Mouse (Mus musculus) hindbrain, embryonic 15.5 days (tissue): ENCODE results near the gene Nhlrc4. TPM values are rescaled to one million over a fixed set of nuclear protein-coding genes. Genes with fewer than 3 reads are reported as not detected.

ENCODE experiments used
- ATAC-seq: fragments of 200-750 bp; cut with Nextera tagmentation; 2 replicates; pipeline ENCODE4 v1.8.0; 2017; ENCODE audit warnings: low read depth, moderate number of reproducible peaks, moderate TSS enrichment; ENCODE audit not compliant: low FRiP score
- H3K27ac ChIP-seq: fragments of 300-500 bp; sonication (generic); replicated peaks from 2 replicates; pipeline ENCODE4 v1.5.1; 2015; ENCODE audit warnings: mild to moderate bottlenecking, inconsistent platforms
- H3K27me3 ChIP-seq: fragments of 300-500 bp; sonication (generic); 2 replicates; pipeline ENCODE4 v1.6.1; 2015; ENCODE audit warnings: control low read depth, inconsistent platforms
- H3K36me3 ChIP-seq: fragments of 300-500 bp; sonication (generic); 2 replicates; pipeline ENCODE4 v1.6.1; 2015; ENCODE audit warnings: control low read depth, inconsistent platforms
- H3K4me1 ChIP-seq: fragments of 300-500 bp; sonication (generic); replicated peaks from 2 replicates; pipeline ENCODE4 v1.6.1; 2015; ENCODE audit warnings: control low read depth, inconsistent platforms
- H3K4me2 ChIP-seq: fragments of 300-500 bp; sonication (generic); 2 replicates; pipeline ENCODE4 v1.6.1; 2015; ENCODE audit warnings: moderate library complexity, mild to moderate bottlenecking, inconsistent platforms
- H3K4me3 ChIP-seq: fragments of 300-500 bp; sonication (generic); 2 replicates; pipeline ENCODE4 v1.5.1; 2015; ENCODE audit warnings: mild to moderate bottlenecking, inconsistent platforms
- H3K9ac ChIP-seq: fragments of 300-500 bp; sonication (generic); 2 replicates; pipeline ENCODE4 v1.6.1; 2015; ENCODE audit warnings: inconsistent platforms
- H3K9me3 ChIP-seq: fragments of 300-500 bp; sonication (generic); 2 replicates; pipeline ENCODE4 v1.6.1; 2016; ENCODE audit warnings: control low read depth, inconsistent platforms
- WGBS: fragments of 180-500 bp; shearing (Covaris S2); methylation state at CpG from one replicate; pipeline ENCODE4 v1.1.7; 2015; 5-methylcytosine and 5-hydroxymethylcytosine counted together
- polyA plus RNA-seq: library from polyadenylated mRNA; unstranded; fragments of >200 nt; fragmentation: Nextera tagmentation; extraction: Ambion mirVana; gene quantifications from 2 replicates; pipeline ENCODE4 v1.2.1, GENCODE M21; 2015

Gene Nhlrc4
- polyA plus RNA-seq, 1 experiment from 2014 or later: 0.91 TPM

DNA sequence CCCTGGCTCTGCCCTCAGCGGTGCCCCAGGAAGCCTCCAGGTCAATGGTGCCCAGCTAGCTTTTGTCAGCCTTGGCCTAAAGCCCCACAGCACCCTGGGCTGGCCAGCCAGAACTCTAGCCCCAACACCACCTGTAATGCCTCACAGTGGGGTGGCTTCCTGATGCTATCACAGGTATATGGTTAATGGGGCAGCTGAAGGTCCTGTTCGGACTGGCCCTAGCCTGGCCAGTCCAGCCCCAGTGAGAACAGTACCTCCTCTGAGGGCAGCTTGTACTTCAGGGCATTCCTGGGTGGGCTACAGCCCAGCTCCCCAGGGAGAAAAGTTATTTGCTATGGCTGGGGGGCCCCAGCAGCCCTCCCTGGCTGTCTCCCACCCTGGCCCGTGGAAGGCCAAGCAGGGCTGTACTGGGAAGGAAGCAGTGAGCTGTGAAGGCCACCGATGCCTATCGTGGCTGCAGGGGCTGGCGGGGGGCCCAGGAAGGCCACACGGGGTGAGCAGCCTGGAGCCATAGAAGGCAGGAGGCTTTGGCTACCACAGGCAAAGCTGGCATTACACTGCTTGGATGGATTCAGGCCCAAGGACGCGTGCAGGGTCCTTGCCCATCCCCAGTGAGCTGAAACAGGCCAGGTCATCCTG lies 875 bp upstream of the Nhlrc4 start:
- Histone ChIP-seq H3K9ac (no peak overlapping the region), H3K9me3 (no peaks in the 10 kb centered on the region), H3K27me3 (peaks cover 8% of the 10 kb centered on the region), H3K36me3 (no peaks in the 10 kb centered on the region), H3K27ac (no peak overlapping the region), H3K4me3 (no peak overlapping the region), H3K4me2 (no peak overlapping the region), H3K4me1 (peaks cover 14% of the 10 kb centered on the region)
- ATAC-seq: no peak
- WGBS: 57% methylated on average over 9 of the region's 9 CpGs

- Histone ChIP-seq H3K27me3 (no peaks in the 10 kb centered on the region), H3K4me3 (no peak overlapping the region), H3K36me3 (no peaks in the 10 kb centered on the region), H3K9me3 (no peaks in the 10 kb centered on the region), H3K4me1 (peaks cover 21% of the 10 kb centered on the region), H3K4me2 (no peak overlapping the region), H3K27ac (no peak overlapping the region), H3K9ac (no peak overlapping the region)
- no peak for ATAC-seq
- 76% methylated on average over 9 of the region's 9 CpGs for WGBS
Observed at GRCm38 (mm10) chr17:25943769-25944168, 992 bp downstream of the Nhlrc4 start.

GRCm38 (mm10) chr17:25943221-25943620 lies 1.5 kb downstream of the Nhlrc4 start:
- H3K9me3 ChIP-seq: no peaks in the 10 kb centered on the region
- no peak overlapping the region for H3K4me3 ChIP-seq
- no peak overlapping the region for H3K27ac ChIP-seq
- no peak overlapping the region for H3K4me2 ChIP-seq
- ATAC-seq: no peak
- peaks cover 21% of the 10 kb centered on the region for H3K4me1 ChIP-seq
- no peaks in the 10 kb centered on the region for H3K36me3 ChIP-seq
- H3K27me3 ChIP-seq: no peaks in the 10 kb centered on the region
- 85% methylated on average over 3 of the region's 3 CpGs for WGBS
- H3K9ac ChIP-seq: no peak overlapping the region

DNA sequence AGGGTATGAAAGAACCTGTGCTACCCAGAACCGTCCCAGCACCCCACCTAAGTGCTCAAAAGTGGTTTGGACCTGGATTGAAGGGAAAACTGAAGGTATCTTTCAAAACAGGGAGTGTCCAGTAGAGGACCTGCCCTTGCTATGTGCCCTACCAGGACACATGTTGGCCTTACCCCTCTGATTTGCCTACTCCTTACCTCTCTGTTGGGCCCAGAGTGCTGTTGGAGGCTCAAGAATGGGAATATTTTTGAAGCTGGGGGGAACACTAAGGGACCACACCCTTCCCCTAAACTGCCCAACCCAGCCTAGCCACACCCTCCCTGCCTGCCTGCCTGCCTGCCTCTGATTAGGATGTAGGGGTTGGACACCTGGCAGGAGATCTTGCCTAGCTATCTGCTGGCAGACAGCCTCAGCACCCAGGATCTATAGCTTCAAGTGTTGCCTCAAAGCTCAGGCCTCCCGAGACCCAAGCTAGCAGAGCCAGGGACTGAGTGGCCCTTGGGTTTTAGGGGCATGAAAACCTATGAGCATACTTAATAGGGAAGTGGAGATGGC lies 2.1 kb downstream of the Nhlrc4 start:
- Histone ChIP-seq H3K9me3 (no peaks in the 10 kb centered on the region), H3K27ac (no peak overlapping the region), H3K4me1 (peaks cover 21% of the 10 kb centered on the region), H3K4me3 (no peak overlapping the region), H3K9ac (no peak overlapping the region), H3K27me3 (no peaks in the 10 kb centered on the region), H3K36me3 (no peaks in the 10 kb centered on the region), H3K4me2 (no peak overlapping the region)
- ATAC-seq: no peak
- 92% methylated on average over 2 of the region's 2 CpGs for WGBS

- H3K9ac ChIP-seq: peak overlapping the region; percentile 98
- no peaks in the 10 kb centered on the region for H3K9me3 ChIP-seq
- no peaks in the 10 kb centered on the region for H3K36me3 ChIP-seq
- ATAC-seq: peak; percentile 75
- peak overlapping the region; percentile 89 for H3K27ac ChIP-seq
- H3K4me1 ChIP-seq: peaks cover 21% of the 10 kb centered on the region
- peak overlapping the region; percentile 79 for H3K4me2 ChIP-seq
- no peaks in the 10 kb centered on the region for H3K27me3 ChIP-seq
- WGBS: 2% methylated on average over 54 of the region's 54 CpGs
- H3K4me3 ChIP-seq: peak overlapping the region; percentile 96
Observed at GRCm38 (mm10) chr17:25941511-25942241, 3.1 kb downstream of the Nhlrc4 start.

DNA sequence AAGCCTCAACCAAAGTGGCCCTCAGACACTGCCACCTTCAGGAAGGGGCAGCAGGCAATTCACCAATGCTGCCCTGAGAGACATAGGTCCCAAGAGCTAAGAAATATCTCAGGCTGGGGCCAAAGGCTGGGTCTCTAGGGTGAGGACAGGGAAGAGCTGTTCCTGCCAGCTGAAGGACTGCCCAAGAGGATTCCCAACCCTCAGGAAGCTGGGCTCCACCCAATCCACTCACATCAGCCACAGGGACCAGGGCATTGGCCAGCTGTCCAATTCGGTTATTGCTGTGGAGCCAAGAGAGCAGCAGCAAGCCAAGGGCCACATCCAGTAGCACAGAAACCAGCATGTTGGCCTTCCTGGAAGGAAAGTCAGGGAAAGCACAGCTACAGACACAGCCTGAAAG lies 10.2 kb downstream of the Nhlrc4 start:
- Histone ChIP-seq H3K27ac (no peak overlapping the region), H3K27me3 (no peaks in the 10 kb centered on the region), H3K4me2 (no peak overlapping the region), H3K9ac (no peak overlapping the region), H3K4me3 (no peak overlapping the region), H3K9me3 (no peaks in the 10 kb centered on the region), H3K36me3 (peaks cover 48% of the 10 kb centered on the region), H3K4me1 (no peaks in the 10 kb centered on the region)
- 96% methylated on average over 1 of the region's 1 CpGs for WGBS
- ATAC-seq: no peak

GRCm38 (mm10) chr17:25925348-25925747 lies 19.4 kb downstream of the Nhlrc4 start:
- H3K9me3 ChIP-seq: no peaks in the 10 kb centered on the region
- H3K27ac ChIP-seq: no peak overlapping the region
- H3K36me3 ChIP-seq: peaks cover 34% of the 10 kb centered on the region; the same call in 1 of the 2 replicates
- no peak overlapping the region for H3K9ac ChIP-seq
- ATAC-seq: no peak
- no peaks in the 10 kb centered on the region for H3K4me1 ChIP-seq
- no peaks in the 10 kb centered on the region for H3K27me3 ChIP-seq
- no peak overlapping the region for H3K4me2 ChIP-seq
- 80% methylated on average over 2 of the region's 2 CpGs for WGBS
- H3K4me3 ChIP-seq: no peak overlapping the region

GRCm38 (mm10) chr17:25922120-25922519 lies 22.6 kb downstream of the Nhlrc4 start:
- no peak overlapping the region for H3K4me3 ChIP-seq
- no peaks in the 10 kb centered on the region for H3K9me3 ChIP-seq
- no peaks in the 10 kb centered on the region for H3K27me3 ChIP-seq
- peaks cover 10% of the 10 kb centered on the region; the same call in 1 of the 2 replicates for H3K36me3 ChIP-seq
- 74% methylated on average over 5 of the region's 5 CpGs for WGBS
- H3K9ac ChIP-seq: no peak overlapping the region
- no peak for ATAC-seq
- no peak overlapping the region for H3K4me2 ChIP-seq
- peaks cover 17% of the 10 kb centered on the region for H3K4me1 ChIP-seq
- no peak overlapping the region for H3K27ac ChIP-seq

DNA sequence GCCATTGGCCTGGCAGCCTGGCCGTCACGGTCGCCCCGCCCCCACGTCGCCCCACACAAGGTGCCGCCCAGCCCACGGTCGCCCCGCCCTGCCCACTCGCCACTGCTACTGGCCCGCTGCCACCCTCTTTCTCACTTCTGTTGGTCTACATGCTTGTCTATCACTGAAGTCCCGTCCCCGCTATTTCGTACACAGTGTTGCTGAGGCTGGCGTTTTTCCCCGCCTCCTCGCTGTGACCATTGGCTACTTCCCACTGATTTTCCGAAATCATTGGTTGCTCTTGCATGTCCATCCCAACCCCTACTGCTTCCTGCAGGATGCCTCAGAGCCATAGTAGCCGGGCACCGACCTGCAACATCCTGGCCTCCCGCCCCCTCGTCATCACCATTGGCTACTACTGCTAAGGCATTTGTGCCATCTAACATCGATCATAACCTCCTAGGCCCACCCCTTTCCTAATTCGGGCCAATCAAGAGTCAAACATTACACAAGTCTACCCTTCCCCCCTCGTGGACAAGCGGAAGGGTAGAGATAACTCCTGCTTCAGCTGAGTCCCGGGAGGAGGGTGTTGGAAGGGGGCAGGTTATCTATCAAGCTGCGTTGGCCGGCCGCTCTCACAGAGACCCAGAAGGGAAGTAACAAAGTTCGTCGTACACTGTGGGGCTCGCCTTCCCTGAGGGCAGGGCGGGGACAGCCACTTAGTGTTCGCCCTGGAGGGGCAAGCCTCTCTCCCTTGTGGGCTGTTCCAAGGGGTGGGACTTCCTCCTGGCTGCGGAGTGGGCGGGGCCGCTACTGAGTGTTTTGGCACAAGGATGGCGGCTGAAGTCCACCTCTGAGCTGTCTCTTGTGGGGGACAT lies 24.7 kb downstream of the Nhlrc4 start:
- Histone ChIP-seq H3K4me3 (peak overlapping the region; percentile 81), H3K36me3 (no peaks in the 10 kb centered on the region), H3K27me3 (no peaks in the 10 kb centered on the region), H3K9ac (peak overlapping the region; percentile 88), H3K27ac (peak overlapping the region; percentile 97), H3K4me1 (peaks cover 18% of the 10 kb centered on the region), H3K4me2 (peak overlapping the region; percentile 86), H3K9me3 (no peaks in the 10 kb centered on the region)
- WGBS: under 1% methylated on average over 40 of the region's 40 CpGs
- peak; percentile 99 for ATAC-seq

- peak within 1 kb of the TSS; percentile 81 for H3K4me3 ChIP-seq
- H3K27me3 ChIP-seq: no peaks in the 10 kb centered on the region
- H3K9me3 ChIP-seq: no peaks in the 10 kb centered on the region
- under 1% methylated on average over 76 of the region's 78 CpGs for WGBS
- H3K4me2 ChIP-seq: peak within 1 kb of the TSS; percentile 86
- H3K36me3 ChIP-seq: no peaks in the 10 kb centered on the region
- H3K4me1 ChIP-seq: peaks cover 22% of the 10 kb centered on the region
- peak within 1 kb of the TSS; percentile 97 for H3K27ac ChIP-seq
- peak within 1 kb of the TSS; percentile 88 for H3K9ac ChIP-seq
- ATAC-seq: no peak
Observed at GRCm38 (mm10) chr17:25919144-25919785, 25.5 kb downstream of the Nhlrc4 start, which contains the start of gene Rab40c. Gene Rab40c, minus strand, starts transcription at chr17:25919727.

- no peaks in the 10 kb centered on the region for H3K9me3 ChIP-seq
- H3K4me1 ChIP-seq: peaks cover 25% of the 10 kb centered on the region
- ATAC-seq: no peak
- no peaks in the 10 kb centered on the region for H3K27me3 ChIP-seq
- peak overlapping the region; percentile 85 for H3K27ac ChIP-seq
- H3K9ac ChIP-seq: peak overlapping the region; percentile 88
- no peaks in the 10 kb centered on the region for H3K36me3 ChIP-seq
- peak overlapping the region; percentile 81 for H3K4me3 ChIP-seq
- 87% methylated on average over 9 of the region's 9 CpGs for WGBS
- peak overlapping the region; percentile 86 for H3K4me2 ChIP-seq
Observed at GRCm38 (mm10) chr17:25918037-25918750, 26.6 kb downstream of the Nhlrc4 start.
